Mouse (Mus musculus) B cell, adult 67 days (primary cell): ENCODE measurements around the gene Olfr487. TPM values are rescaled to one million over a fixed set of nuclear protein-coding genes. Genes with fewer than 3 reads are reported as not detected.

Source experiments
- total RNA-seq, 2 experiments: library from RNA; stranded (reverse); gene quantifications; 4 replicates each; pipeline ENCODE4 v1.2.4; 2023

The Olfr487 gene
- not detected for total RNA-seq

GRCm38 (mm10) chr7:108214536-108214935 lies at the start of gene Olfr487:
Gene Olfr487 (minus strand): TSS chr7:108214636.

GRCm38 (mm10) chr7:108258247-108258646 lies 43.8 kb upstream of the Olfr487 start, which contains the start of gene Olfr488:
Gene Olfr488 (minus strand): TSS chr7:108258347.

GRCm38 (mm10) chr7:108172642-108173041 lies 41.8 kb downstream of the Olfr487 start, which contains the start of gene Olfr486:
Gene Olfr486 (minus strand): TSS chr7:108172742.

GRCm38 (mm10) chr7:108159771-108160170 lies 54.7 kb downstream of the Olfr487 start, which contains the start of gene Olfr485:
Gene Olfr485 (minus strand): TSS chr7:108159871.

Other genes starting within 250 kb of the Olfr487 start
- gene Olfr476, start 249.8 kb downstream of the Olfr487 start, total RNA-seq = not detected
- gene Olfr477, start 227.9 kb downstream of the Olfr487 start, total RNA-seq = not detected
- not detected for gene Olfr478, start 180.6 kb downstream of the Olfr487 start, total RNA-seq
- gene Olfr479, start 163.9 kb downstream of the Olfr487 start, total RNA-seq = not detected
- not detected for gene Olfr480, start 147.3 kb downstream of the Olfr487 start, total RNA-seq
- not detected for gene Olfr481, start 134.8 kb downstream of the Olfr487 start, total RNA-seq
- gene Olfr482, start 117.0 kb downstream of the Olfr487 start, total RNA-seq = 1 to 10 TPM; 1.5 to 2.4 TPM
- gene Olfr483, start 113.8 kb downstream of the Olfr487 start, total RNA-seq = not detected
- not detected for gene Olfr484, start 87.2 kb downstream of the Olfr487 start, total RNA-seq
- not detected for gene Olfr485, start 54.8 kb downstream of the Olfr487 start, total RNA-seq
- gene Olfr486, start 41.9 kb downstream of the Olfr487 start, total RNA-seq = not detected
- gene Olfr488, start 43.7 kb upstream of the Olfr487 start, total RNA-seq = not detected
- not detected for gene Olfr490, start 74.3 kb upstream of the Olfr487 start, total RNA-seq
- not detected for gene Olfr491, start 98.8 kb upstream of the Olfr487 start, total RNA-seq
- not detected for gene Olfr492, start 109.0 kb upstream of the Olfr487 start, total RNA-seq
- gene Olfr493, start 132.3 kb upstream of the Olfr487 start, total RNA-seq = not detected
- not detected for gene Olfr494, start 150.7 kb upstream of the Olfr487 start, total RNA-seq
- gene Olfr495, start 178.5 kb upstream of the Olfr487 start, total RNA-seq = not detected
- not detected for gene Olfr497, start 205.8 kb upstream of the Olfr487 start, total RNA-seq